Mouse (Mus musculus) limb, embryonic 11.5 days (tissue): ENCODE results near the gene Slamf1. TPM values are rescaled to one million over a fixed set of nuclear protein-coding genes. Genes with fewer than 3 reads are reported as not detected.

Source experiments
- ATAC-seq: fragments of 200-750 bp; cut with Nextera tagmentation; 2 replicates; pipeline ENCODE4 v1.8.0; 2017; ENCODE audit warnings: low read depth; ENCODE audit not compliant: insufficient number of reproducible peaks, low FRiP score, low TSS enrichment
- DNase-seq: peaks from one replicate; pipeline ENCODE4 v3.0.0-alpha.2; 2015; ENCODE audit warnings: low spot score
- H3K27ac ChIP-seq: fragments of 300-500 bp; sonication (generic); replicated peaks from 2 replicates; pipeline ENCODE4 v1.5.1; 2014; ENCODE audit warnings: low read depth, mild to moderate bottlenecking, low read length
- H3K27me3 ChIP-seq: fragments of 300-500 bp; sonication (generic); 2 replicates; pipeline ENCODE4 v1.6.1; 2014; ENCODE audit warnings: mild to moderate bottlenecking, low read length, mixed read lengths; ENCODE audit not compliant: control insufficient read depth, insufficient read depth
- H3K36me3 ChIP-seq: fragments of 300-500 bp; sonication (generic); 2 replicates; pipeline ENCODE4 v1.6.1; 2014; ENCODE audit warnings: mild to moderate bottlenecking, low read length, moderate library complexity, mixed read lengths; ENCODE audit not compliant: control insufficient read depth, insufficient read depth
- H3K4me1 ChIP-seq: fragments of 300-500 bp; sonication (generic); 2 replicates; pipeline ENCODE4 v1.6.1; 2014; ENCODE audit warnings: low read length, mixed read lengths; ENCODE audit not compliant: control insufficient read depth, insufficient read depth
- H3K4me2 ChIP-seq: fragments of 300-500 bp; sonication (generic); 2 replicates; pipeline ENCODE4 v1.6.1; 2014; ENCODE audit warnings: low read depth, mild to moderate bottlenecking, moderate library complexity; ENCODE audit not compliant: severe bottlenecking
- H3K4me3 ChIP-seq: fragments of 300-500 bp; sonication (generic); 2 replicates; pipeline ENCODE4 v1.5.1; 2014; ENCODE audit warnings: low read depth, low read length
- H3K9ac ChIP-seq: fragments of 300-500 bp; sonication (generic); 2 replicates; pipeline ENCODE4 v1.6.1; 2014; ENCODE audit warnings: mild to moderate bottlenecking, low read length
- H3K9me3 ChIP-seq: fragments of 300-500 bp; sonication (generic); 2 replicates; pipeline ENCODE4 v1.6.1; 2016; ENCODE audit warnings: low read length; ENCODE audit not compliant: control insufficient read depth
- WGBS: fragments of 180-500 bp; shearing (Covaris S2); extraction: QIAGEN DNeasy Blood & Tissue Kit; methylation state at CpG from one replicate; pipeline ENCODE4 v1.1.7; 2014; 5-methylcytosine and 5-hydroxymethylcytosine counted together
- polyA plus RNA-seq: library from polyadenylated mRNA; unstranded; fragments of >200 nt; fragmentation: Nextera tagmentation; extraction: Ambion mirVana; gene quantifications from 2 replicates; pipeline ENCODE4 v1.2.1, GENCODE M21; 2014

Gene Slamf1
- polyA plus RNA-seq, 1 experiment from 2014 or later = 0.51 TPM

- H3K4me1 ChIP-seq = no peaks in the 10 kb centered on the region
- H3K36me3 ChIP-seq = no peaks in the 10 kb centered on the region
- H3K4me2 ChIP-seq = no peak overlapping the region
- no peaks in the 10 kb centered on the region for H3K27me3 ChIP-seq
- WGBS = 73% methylated on average over 5 of the region's 5 CpGs
- H3K9me3 ChIP-seq = no peaks in the 10 kb centered on the region
- no peak overlapping the region for H3K9ac ChIP-seq
- H3K4me3 ChIP-seq = no peak overlapping the region
- ATAC-seq (no peak), DNase-seq (no peak)
- H3K27ac ChIP-seq = no peak overlapping the region
These were observed 7.3 kb downstream of the Slamf1 start for GRCm38 (mm10) chr1:171774266-171774665.

GRCm38 (mm10) chr1:171774678-171775077 is 7.8 kb downstream of the Slamf1 start:
- Histone ChIP-seq H3K4me2 (no peak overlapping the region), H3K9ac (no peak overlapping the region), H3K4me1 (no peaks in the 10 kb centered on the region), H3K4me3 (no peak overlapping the region), H3K27me3 (no peaks in the 10 kb centered on the region), H3K27ac (no peak overlapping the region), H3K36me3 (no peaks in the 10 kb centered on the region), H3K9me3 (no peaks in the 10 kb centered on the region)
- WGBS = 74% methylated on average over 11 of the region's 11 CpGs
- no peak for DNase-seq
- ATAC-seq = no peak

- no peak overlapping the region for H3K4me2 ChIP-seq
- H3K27me3 ChIP-seq = no peaks in the 10 kb centered on the region
- no peaks in the 10 kb centered on the region for H3K9me3 ChIP-seq
- ATAC-seq (no peak), DNase-seq (no peak)
- no peak overlapping the region for H3K9ac ChIP-seq
- H3K4me1 ChIP-seq = no peaks in the 10 kb centered on the region
- H3K27ac ChIP-seq = no peak overlapping the region
- 85% methylated on average over 4 of the region's 4 CpGs for WGBS
- H3K4me3 ChIP-seq = no peak overlapping the region
- no peaks in the 10 kb centered on the region for H3K36me3 ChIP-seq
These were observed 8.9 kb downstream of the Slamf1 start for GRCm38 (mm10) chr1:171775781-171776180.

GRCm38 (mm10) chr1:171777026-171777425 is 10.1 kb downstream of the Slamf1 start:
- ATAC-seq (no peak), DNase-seq (no peak)
- Histone ChIP-seq H3K36me3 (no peaks in the 10 kb centered on the region), H3K27ac (no peak overlapping the region), H3K4me3 (no peak overlapping the region), H3K4me2 (no peak overlapping the region), H3K27me3 (no peaks in the 10 kb centered on the region), H3K9me3 (no peaks in the 10 kb centered on the region), H3K9ac (no peak overlapping the region), H3K4me1 (no peaks in the 10 kb centered on the region)
- 81% methylated on average over 7 of the region's 7 CpGs for WGBS

- Histone ChIP-seq H3K36me3 (no peaks in the 10 kb centered on the region), H3K27me3 (no peaks in the 10 kb centered on the region), H3K27ac (no peak overlapping the region), H3K9ac (no peak overlapping the region), H3K4me1 (no peaks in the 10 kb centered on the region), H3K9me3 (no peaks in the 10 kb centered on the region), H3K4me2 (no peak overlapping the region), H3K4me3 (no peak overlapping the region)
- ATAC-seq (no peak), DNase-seq (no peak)
- WGBS = 84% methylated on average over 5 of the region's 5 CpGs
These were observed 15.5 kb downstream of the Slamf1 start for GRCm38 (mm10) chr1:171782287-171782915.

- whole genome bisulfite sequencing = 85% methylated on average over 1 of the region's 1 CpGs
- Histone ChIP-seq H3K4me3 (no peak overlapping the region), H3K27ac (no peak overlapping the region), H3K4me1 (no peaks in the 10 kb centered on the region), H3K27me3 (no peaks in the 10 kb centered on the region), H3K9me3 (no peaks in the 10 kb centered on the region), H3K4me2 (no peak overlapping the region), H3K9ac (no peak overlapping the region), H3K36me3 (no peaks in the 10 kb centered on the region)
- DNase-seq (no peak), ATAC-seq (no peak)
These were observed 18.9 kb downstream of the Slamf1 start for GRCm38 (mm10) chr1:171785871-171786270.

- H3K4me1 ChIP-seq = no peaks in the 10 kb centered on the region
- no peaks in the 10 kb centered on the region for H3K9me3 ChIP-seq
- H3K27ac ChIP-seq = no peak overlapping the region
- no peaks in the 10 kb centered on the region for H3K36me3 ChIP-seq
- 75% methylated on average over 6 of the region's 6 CpGs for WGBS
- ATAC-seq (no peak), DNase-seq (no peak)
- H3K27me3 ChIP-seq = no peaks in the 10 kb centered on the region
- no peak overlapping the region for H3K4me2 ChIP-seq
- H3K9ac ChIP-seq = no peak overlapping the region
- no peak overlapping the region for H3K4me3 ChIP-seq
These were observed 20.5 kb downstream of the Slamf1 start for GRCm38 (mm10) chr1:171787281-171788015.

- Histone ChIP-seq H3K4me2 (no peak overlapping the region), H3K27me3 (no peaks in the 10 kb centered on the region), H3K4me1 (no peaks in the 10 kb centered on the region), H3K9ac (no peak overlapping the region), H3K4me3 (no peak overlapping the region), H3K36me3 (no peaks in the 10 kb centered on the region), H3K9me3 (no peaks in the 10 kb centered on the region), H3K27ac (no peak overlapping the region)
- WGBS = 82% methylated on average over 12 of the region's 12 CpGs
- ATAC-seq (no peak), DNase-seq (no peak)
These were observed 21.7 kb downstream of the Slamf1 start for GRCm38 (mm10) chr1:171788461-171789283.
